Mouse (Mus musculus) stomach, postnatal 0 days (tissue): Measurements from ENCODE around the gene Nagpa.

ENCODE experiments used
- CTCF ChIP-seq: IDR thresholded peaks from 2 replicates; pipeline ENCODE4 v1.5.1; 2016; ENCODE audit warnings: antibody characterized with exemption, low read depth, mild to moderate bottlenecking, moderate library complexity
- EP300 ChIP-seq: optimal IDR thresholded peaks from 2 replicates; pipeline ENCODE3; 2016; ENCODE audit warnings: antibody characterized with exemption

- TF ChIP-seq CTCF (no peak), EP300 (no peak)
These were observed 47.3 kb downstream of the Nagpa start for GRCm38 (mm10) chr16:5156495-5156894.
